23 mouse cellular contexts compared by ENCODE assay signal in genomic region chr5:30994074-30994473, GRCm38 (mm10). TPM values are rescaled to one million over a fixed set of nuclear protein-coding genes. Genes with fewer than 3 reads are reported as not detected.
DNase-seq lines count a peak whose midpoint lies in the region.
"Had no signal": no experiment of that assay in that cellular context is flagged by ENCODE, and none has a peak within 500 bp of the region (broad histone marks: within the 10 kb centered on the region; RNA-seq: fewer than 3 reads in every experiment).

No protein-coding gene starts in this region.

- intact Hi-C loops in heart, postnatal 25 days (cut with DNase I), result no loop called here

- peak; percentile 68 for DNase-seq in heart, adult 11 months
- no peak for DNase-seq in heart, postnatal 25 days (ENCODE audit: low spot score)
- peak; percentile 61 for DNase-seq in NIH3T3 (ENCODE audit: low read depth)
- DNase-seq in frontal cortex, adult 2 months (ENCODE audit: extremely low spot score in 1 of 2, low spot score in 1 of 2), result peak; percentile 30 to 65
- peak; percentile 30 to 40 for DNase-seq in right cerebral cortex, adult 2 months (ENCODE audit: low spot score in 2 of 2)
- DNase-seq in cerebellum, adult 9-11 months, result no peak
- DNase-seq in thymus, postnatal 0 days (ENCODE audit: low spot score), result no peak
- DNase-seq in testis, postnatal 14 days (ENCODE audit: low spot score), result no peak
- DNase-seq: cerebellum, adult 9-10 months; gastrocnemius, postnatal 14 days; heart, adult 2 months; kidney, adult 11 months; lung, postnatal 10 days; midbrain, embryonic 14.5 days; spleen, adult 18-20 months; thymus, adult 2 months had no signal

RNA-seq across cellular contexts. Expression of gene Tcf23, which starts 25.6 kb away (rescaled TPM):
- total RNA-seq in heart, postnatal 25 days (2021), result under 1 TPM; 0.45 to 0.75 TPM
- 0.20 and 0.21 TPM in 2 replicates for polyA plus RNA-seq in frontal cortex, adult 2 months (2012; rRNA removed)
- 0.03 and 0.04 TPM in 2 replicates for polyA plus RNA-seq in thymus, postnatal 0 days (2015; fragmentation: Nextera tagmentation; extraction: Ambion mirVana)
- total RNA-seq: G1E; megakaryocyte, adult 5-6 weeks; neutrophil, adult 5-6 weeks had no signal
- polyA plus RNA-seq: embryonic facial prominence, embryonic 12.5 days; erythroblast, embryonic 14.5 days; forebrain, embryonic 16.5 days; G1E; hindbrain, embryonic 11.5 days had no signal

RNA-seq across cellular contexts. Expression of gene Preb, which starts 33.9 kb away (rescaled TPM):
- total RNA-seq in heart, postnatal 25 days (2021), result 10 to 100 TPM; 79.3 to 82.9 TPM
- polyA plus RNA-seq in frontal cortex, adult 2 months (2012; rRNA removed), result 192 and 208 TPM in 2 replicates
- 141 and 156 TPM in 2 replicates for polyA plus RNA-seq in thymus, postnatal 0 days (2015; fragmentation: Nextera tagmentation; extraction: Ambion mirVana)

RNA-seq across cellular contexts. Expression of gene Cgref1, which starts 48.7 kb away (rescaled TPM):
- total RNA-seq in heart, postnatal 25 days (2021), result under 1 TPM; 0.39 to 0.53 TPM
- 25.6 and 39.1 TPM in 2 replicates for polyA plus RNA-seq in frontal cortex, adult 2 months (2012; rRNA removed)
- polyA plus RNA-seq in thymus, postnatal 0 days (2015; fragmentation: Nextera tagmentation; extraction: Ambion mirVana), result 0.70 and 0.71 TPM in 2 replicates
- total RNA-seq: megakaryocyte, adult 5-6 weeks had no signal
- polyA plus RNA-seq: erythroblast, embryonic 14.5 days; G1E had no signal

RNA-seq across cellular contexts. Expression of gene Atraid, which starts 54.0 kb away (rescaled TPM):
- total RNA-seq in heart, postnatal 25 days (2021), result 10 to 100 TPM; 44.1 to 47.0 TPM
- polyA plus RNA-seq in frontal cortex, adult 2 months (2012; rRNA removed), result 175 TPM in 2 replicates
- 123 and 132 TPM in 2 replicates for polyA plus RNA-seq in thymus, postnatal 0 days (2015; fragmentation: Nextera tagmentation; extraction: Ambion mirVana)

RNA-seq across cellular contexts. Expression of gene Slc5a6, which starts 54.6 kb away (rescaled TPM):
- 10 to 100 TPM in 1 of 2 experiments, 1 to 10 TPM in 1; 9.9 to 10.5 TPM for total RNA-seq in heart, postnatal 25 days (2021)
- polyA plus RNA-seq in frontal cortex, adult 2 months (2012; rRNA removed), result 33.1 and 35.2 TPM in 2 replicates
- polyA plus RNA-seq in thymus, postnatal 0 days (2015; fragmentation: Nextera tagmentation; extraction: Ambion mirVana), result 7.0 and 8.7 TPM in 2 replicates

Comparison
In these comparisons a context has a peak if more than half of its experiments do, and no peak if none do; other contexts are left out.
1. DNase-seq: peak in heart, adult 11 months (single experiment), NIH3T3 (single experiment), frontal cortex, adult 2 months (2 of 2) and right cerebral cortex, adult 2 months (2 of 2); none in heart, postnatal 25 days (single experiment), cerebellum, adult 9-11 months (single experiment), thymus, postnatal 0 days (single experiment) and testis, postnatal 14 days (single experiment).
2. RNA of gene Cgref1, which starts 48.7 kb away (polyA plus RNA-seq): 25.6 to 39.1 TPM in frontal cortex, adult 2 months; 0.70 to 0.71 TPM in thymus, postnatal 0 days; every median in the first group is over 10 times any median in the second.